Mouse (Mus musculus) macrophage (primary cell): ENCODE data around the gene Abr. TPM values are rescaled to one million over a fixed set of nuclear protein-coding genes. Genes with fewer than 3 reads are reported as not detected.
A peak's percentile ranks its signal among the peaks of the same experiment; 100 is the strongest.

Source experiments
- H3K27ac ChIP-seq: fragments of 350-480 bp; formaldehyde crosslinking; 2 replicates; pipeline ENCODE4 v1.9.0; 2021
- H3K36me3 ChIP-seq: fragments of 350-480 bp; formaldehyde crosslinking; 2 replicates; pipeline ENCODE4 v1.9.0; 2021; ENCODE audit errors: inconsistent target
- H3K4me3 ChIP-seq: fragments of 350-480 bp; formaldehyde crosslinking; 2 replicates; pipeline ENCODE4 v1.9.0; 2021; ENCODE audit errors: inconsistent target
- H3K79me2 ChIP-seq: fragments of 350-480 bp; formaldehyde crosslinking; 2 replicates; pipeline ENCODE4 v1.9.0; 2021; ENCODE audit errors: inconsistent target
- WGBS: methylation state at CpG from one replicate; pipeline ENCODE4 v1.1.7; 2026; ENCODE audit warnings: inconsistent platforms; ENCODE audit not compliant: missing documents; 5-methylcytosine and 5-hydroxymethylcytosine counted together
- polyA plus RNA-seq: library from polyadenylated mRNA; stranded (reverse); fragments of 250-400 nt; gene quantifications from 3 replicates; pipeline ENCODE4 v1.2.4, GENCODE M21; 2018; ENCODE audit warnings: inconsistent platforms

The Abr gene
- polyA plus RNA-seq, 1 experiment from 2014 or later = 100 TPM

- H3K79me2 ChIP-seq = no peaks in the 10 kb centered on the region
- no peak overlapping the region for H3K4me3 ChIP-seq
- 81% methylated on average over 4 of the region's 4 CpGs for WGBS
- no peaks in the 10 kb centered on the region for H3K36me3 ChIP-seq
- no peak overlapping the region for H3K27ac ChIP-seq
Observed at GRCm38 (mm10) chr11:76640231-76640630, 18.1 kb upstream of the Abr start.

GRCm38 (mm10) chr11:76639269-76639985 lies 17.3 kb upstream of the Abr start:
- no peaks in the 10 kb centered on the region for H3K36me3 ChIP-seq
- H3K4me3 ChIP-seq = no peak overlapping the region
- 86% methylated on average over 17 of the region's 17 CpGs for WGBS
- H3K27ac ChIP-seq = no peak overlapping the region
- no peaks in the 10 kb centered on the region for H3K79me2 ChIP-seq

DNA sequence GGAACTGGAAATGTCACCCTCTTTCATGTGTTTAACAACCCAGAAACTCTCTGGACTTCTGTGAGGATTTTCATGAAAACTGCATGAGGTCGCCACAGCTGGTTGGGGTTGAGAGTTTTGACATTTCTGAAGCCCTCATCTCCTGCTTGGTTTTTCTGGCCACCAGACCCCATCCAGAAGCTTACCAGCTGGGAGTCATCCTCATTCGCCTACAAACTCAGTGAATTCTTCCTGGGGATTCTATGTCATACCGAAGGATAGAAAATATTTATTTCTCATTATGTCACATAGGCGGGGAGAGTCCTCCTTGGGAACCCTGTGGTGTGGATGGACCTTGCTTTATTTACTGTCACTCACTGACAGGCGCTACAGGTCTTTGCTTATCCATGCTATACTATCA lies 8.4 kb upstream of the Abr start:
- H3K4me3 ChIP-seq = no peak overlapping the region
- 97% methylated on average over 5 of the region's 5 CpGs for WGBS

GRCm38 (mm10) chr11:76630023-76630422 lies 7.9 kb upstream of the Abr start:
- Histone ChIP-seq H3K79me2 (no peaks in the 10 kb centered on the region), H3K4me3 (no peak overlapping the region), H3K27ac (no peak overlapping the region), H3K36me3 (no peaks in the 10 kb centered on the region)
- WGBS = 83% methylated on average over 2 of the region's 2 CpGs

More for the DNA sequence above, 8.4 kb upstream of the Abr start:
- Histone ChIP-seq H3K27ac (no peak overlapping the region), H3K79me2 (no peaks in the 10 kb centered on the region), H3K36me3 (no peaks in the 10 kb centered on the region)

DNA sequence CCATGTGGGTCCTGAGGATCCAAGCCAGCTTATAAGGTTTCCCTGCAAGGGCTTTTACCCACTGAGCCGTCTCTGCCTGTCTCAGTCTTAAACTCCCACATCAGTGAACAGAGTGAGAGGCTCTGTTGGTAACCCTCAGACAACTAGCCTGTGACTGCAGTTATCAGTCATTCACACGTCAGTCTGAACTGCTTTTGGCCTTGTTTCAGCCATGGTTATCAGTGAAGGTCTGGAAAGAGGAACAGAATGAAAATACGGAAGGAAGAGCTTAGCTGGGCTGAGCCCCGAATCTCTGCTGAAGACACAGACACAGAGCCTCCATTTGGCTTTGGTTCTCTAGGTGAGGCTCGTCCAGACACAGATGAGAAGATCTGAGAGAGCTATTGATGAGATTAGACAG lies 6.5 kb upstream of the Abr start:
- H3K36me3 ChIP-seq = no peaks in the 10 kb centered on the region
- H3K4me3 ChIP-seq = no peak overlapping the region
- peak overlapping the region; percentile 59 for H3K27ac ChIP-seq
- no peaks in the 10 kb centered on the region for H3K79me2 ChIP-seq
- WGBS = 3% methylated on average over 5 of the region's 5 CpGs

- peaks cover 26% of the 10 kb centered on the region for H3K79me2 ChIP-seq
- H3K27ac ChIP-seq = no peak overlapping the region
- 100% methylated on average over 3 of the region's 3 CpGs for WGBS
- peaks cover 5% of the 10 kb centered on the region; the same call in 1 of the 2 replicates for H3K36me3 ChIP-seq
- H3K4me3 ChIP-seq = no peak overlapping the region
Observed at GRCm38 (mm10) chr11:76624881-76625280, 2.8 kb upstream of the Abr start.

- peaks cover 5% of the 10 kb centered on the region; the same call in 1 of the 2 replicates for H3K36me3 ChIP-seq
- WGBS = 92% methylated on average over 10 of the region's 10 CpGs
- H3K79me2 ChIP-seq = peaks cover 34% of the 10 kb centered on the region
- no peak overlapping the region for H3K27ac ChIP-seq
- no peak overlapping the region for H3K4me3 ChIP-seq
Observed at GRCm38 (mm10) chr11:76624071-76624470, 2.0 kb upstream of the Abr start.

GRCm38 (mm10) chr11:76623206-76623961 lies 1.3 kb upstream of the Abr start:
- WGBS = 10% methylated on average over 21 of the region's 72 CpGs
- H3K27ac ChIP-seq = peak overlapping the region; percentile 42; the same call in 1 of the 2 replicates
- H3K36me3 ChIP-seq = peaks cover 5% of the 10 kb centered on the region; the same call in 1 of the 2 replicates
- peak overlapping the region; percentile 79 for H3K4me3 ChIP-seq
- peaks cover 41% of the 10 kb centered on the region for H3K79me2 ChIP-seq

DNA sequence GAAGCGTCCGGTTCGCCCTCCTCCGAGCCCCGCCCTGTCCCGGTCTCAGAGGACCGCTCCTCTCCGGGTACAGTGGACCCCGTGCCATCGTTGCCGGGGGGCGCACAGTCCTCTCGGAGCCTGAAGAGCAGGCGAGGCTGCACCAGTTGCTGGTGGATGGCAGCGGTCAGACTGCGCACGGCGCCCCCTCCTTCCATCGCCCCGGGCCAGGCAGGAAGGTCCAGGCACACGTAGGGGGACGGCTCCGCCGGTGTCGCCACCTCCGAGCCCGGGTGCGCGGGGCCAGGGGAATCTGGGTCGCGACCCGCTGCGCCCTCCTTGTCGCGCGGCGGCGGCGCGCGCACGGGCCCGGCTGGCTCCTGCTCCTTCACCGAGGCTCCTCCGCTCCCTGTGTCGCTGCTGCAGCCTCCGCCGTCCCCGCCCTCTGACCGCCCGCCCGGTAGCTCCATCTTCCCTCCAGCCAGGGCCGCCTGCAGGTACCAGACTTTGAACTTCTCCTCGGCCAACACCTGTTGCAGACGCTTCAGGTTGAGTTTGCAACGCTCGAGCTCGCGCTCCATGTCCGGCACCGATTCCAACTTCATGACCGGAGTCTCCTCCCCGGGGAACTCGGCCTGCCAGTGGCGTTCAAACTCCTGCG lies 572 bp upstream of the Abr start:
- peaks cover 5% of the 10 kb centered on the region; the same call in 1 of the 2 replicates for H3K36me3 ChIP-seq
- H3K4me3 ChIP-seq = peak overlapping the region; percentile 79
- peaks cover 48% of the 10 kb centered on the region for H3K79me2 ChIP-seq
- peak overlapping the region; percentile 62; the same call in 1 of the 2 replicates for H3K27ac ChIP-seq
- 0% methylated on average over 46 of the region's 66 CpGs for WGBS

DNA sequence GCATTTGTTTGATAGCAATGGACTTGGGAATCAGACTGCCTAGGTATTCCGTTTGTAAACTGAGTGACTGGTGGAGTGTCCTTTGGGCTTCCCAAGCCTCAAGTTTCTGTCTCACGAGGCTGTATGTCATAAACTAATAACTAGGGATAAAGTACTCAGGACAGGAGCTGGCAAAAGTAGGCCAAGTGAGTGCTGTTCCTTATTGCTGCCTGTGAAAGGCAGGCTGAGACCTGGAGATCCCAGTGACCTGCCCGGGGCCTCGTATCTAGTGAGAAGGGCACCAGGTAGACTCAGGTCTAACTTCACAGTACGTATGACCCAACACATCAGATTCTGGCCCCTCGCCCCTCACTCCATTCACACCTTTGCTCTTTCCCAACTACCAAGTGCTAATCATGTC lies 4.0 kb downstream of the Abr start:
- H3K36me3 ChIP-seq = peaks cover 12% of the 10 kb centered on the region; the same call in 1 of the 2 replicates

DNA sequence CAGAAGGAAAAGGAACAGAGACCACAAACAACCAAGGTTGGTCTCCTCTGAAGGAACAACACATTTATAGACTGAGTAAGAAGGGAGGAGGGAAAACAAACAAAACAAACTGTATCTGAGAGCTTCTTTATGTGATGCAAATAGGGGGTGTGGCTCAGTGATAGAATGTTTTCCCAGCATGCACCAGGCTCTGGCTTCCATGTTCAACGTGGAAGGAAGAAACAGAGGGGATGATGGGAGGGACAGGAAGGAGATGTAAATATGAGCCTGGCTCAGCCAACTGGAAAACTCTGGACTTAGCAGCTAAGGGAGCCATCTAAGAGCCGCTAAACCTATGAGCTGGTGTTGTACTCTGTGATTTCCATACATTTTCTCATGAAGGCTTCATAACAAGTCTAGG lies 7.9 kb downstream of the Abr start:
- WGBS = 70% methylated on average over 2 of the region's 2 CpGs
- Histone ChIP-seq H3K4me3 (no peak overlapping the region), H3K27ac (no peak overlapping the region), H3K79me2 (peaks cover 100% of the 10 kb centered on the region), H3K36me3 (peaks cover 7% of the 10 kb centered on the region; the same call in 1 of the 2 replicates)

More for the DNA sequence above, 4.0 kb downstream of the Abr start:
- WGBS = 100% methylated on average over 6 of the region's 6 CpGs
- no peak overlapping the region for H3K27ac ChIP-seq
- peaks cover 94% of the 10 kb centered on the region for H3K79me2 ChIP-seq
- no peak overlapping the region for H3K4me3 ChIP-seq

- peaks cover 100% of the 10 kb centered on the region for H3K79me2 ChIP-seq
- WGBS = 9% methylated on average over 19 of the region's 19 CpGs
- H3K4me3 ChIP-seq = peak overlapping the region; percentile 3; the same call in 1 of the 2 replicates
- peak overlapping the region; percentile 29; the same call in 1 of the 2 replicates for H3K27ac ChIP-seq
- peaks cover 7% of the 10 kb centered on the region; the same call in 1 of the 2 replicates for H3K36me3 ChIP-seq
Observed at GRCm38 (mm10) chr11:76612638-76613104, 9.4 kb downstream of the Abr start.

GRCm38 (mm10) chr11:76610948-76611347 lies 11.2 kb downstream of the Abr start:
- H3K36me3 ChIP-seq = no peaks in the 10 kb centered on the region
- H3K4me3 ChIP-seq = no peak overlapping the region
- H3K79me2 ChIP-seq = peaks cover 100% of the 10 kb centered on the region
- H3K27ac ChIP-seq = no peak overlapping the region

DNA sequence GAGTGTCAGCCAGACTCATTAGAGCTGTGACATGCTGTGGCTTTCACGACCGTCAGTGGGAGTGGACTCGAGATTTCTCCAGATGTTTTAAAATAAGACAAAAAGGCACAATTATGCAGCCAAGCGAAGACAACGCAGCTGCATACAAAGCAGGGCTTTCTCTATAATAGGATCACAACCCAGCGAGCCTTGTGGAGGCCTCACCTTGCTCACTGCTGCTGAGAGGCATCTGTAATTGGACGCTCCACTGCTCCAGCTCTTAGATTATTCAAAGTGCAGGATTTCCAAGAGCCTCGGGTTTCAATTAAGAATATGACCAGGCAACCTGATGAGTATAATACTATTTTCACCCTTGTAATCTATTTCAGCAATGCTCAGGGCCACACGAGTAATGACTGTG lies 15.6 kb downstream of the Abr start:
- WGBS = 95% methylated on average over 9 of the region's 9 CpGs
- Histone ChIP-seq H3K27ac (no peak overlapping the region), H3K4me3 (no peak overlapping the region), H3K79me2 (peaks cover 100% of the 10 kb centered on the region), H3K36me3 (peaks cover 17% of the 10 kb centered on the region; the same call in 1 of the 2 replicates)
